Comparison of ENCODE assay signal across 13 mouse cellular contexts in genomic region chr5:74979586-74979985, GRCm38 (mm10).
DNase-seq lines count a peak whose midpoint lies in the region; ATAC-seq and TF ChIP-seq lines count a peak whose summit lies in the region.
"Had no signal": no experiment of that assay in that cellular context is flagged by ENCODE, and none has a peak within 500 bp of the region (broad histone marks: within the 10 kb centered on the region; RNA-seq: fewer than 3 reads in every experiment).

No protein-coding gene starts in this region.

- no peaks in the 10 kb centered on the region for H3K9me3 ChIP-seq in forebrain, embryonic 13.5 days (replicated peaks)
- H3K9me3 ChIP-seq in forebrain, embryonic 16.5 days (ENCODE audit: control insufficient read depth, low read length): no peaks in the 10 kb centered on the region
- no peaks in the 10 kb centered on the region for H3K9me3 ChIP-seq in kidney, postnatal 0 days (replicated peaks; ENCODE audit: low read length)
- no peaks in the 10 kb centered on the region for H3K9me3 ChIP-seq in kidney, embryonic 14.5 days (ENCODE audit: control insufficient read depth, low read length)
- H3K9me3 ChIP-seq in midbrain, embryonic 13.5 days: no peaks in the 10 kb centered on the region
- no peaks in the 10 kb centered on the region for H3K9me3 ChIP-seq in midbrain, postnatal 0 days (ENCODE audit: low read length)
- no peaks in the 10 kb centered on the region for H3K9me3 ChIP-seq in midbrain, embryonic 16.5 days (replicated peaks; ENCODE audit: control insufficient read depth, low read length, poor library complexity, severe bottlenecking)
- H3K9me3 ChIP-seq: G1E had no signal

- 26% methylated on average over 7 of the region's 7 CpGs for WGBS in forebrain, embryonic 13.5 days
- WGBS in forebrain, embryonic 16.5 days: 28% methylated on average over 7 of the region's 7 CpGs
- WGBS in kidney, postnatal 0 days: 25% methylated on average over 7 of the region's 7 CpGs
- 38% methylated on average over 7 of the region's 7 CpGs for WGBS in kidney, embryonic 14.5 days
- 13% methylated on average over 7 of the region's 7 CpGs for WGBS in midbrain, embryonic 13.5 days
- 18% methylated on average over 7 of the region's 7 CpGs for WGBS in midbrain, postnatal 0 days
- WGBS in midbrain, embryonic 16.5 days: 14% methylated on average over 7 of the region's 7 CpGs

- H3K27ac ChIP-seq in forebrain, embryonic 13.5 days: peak overlapping the region; percentile 48; the same call in 1 of the 2 replicates
- H3K27ac ChIP-seq in forebrain, embryonic 16.5 days (ENCODE audit: low read length): no peak overlapping the region
- no peak overlapping the region for H3K27ac ChIP-seq in kidney, postnatal 0 days
- H3K27ac ChIP-seq in kidney, embryonic 14.5 days (ENCODE audit: low read depth, low read length): no peak overlapping the region
- H3K27ac ChIP-seq in midbrain, embryonic 13.5 days: no peak overlapping the region
- no peak overlapping the region for H3K27ac ChIP-seq in midbrain, postnatal 0 days (ENCODE audit: low read depth, low read length)
- no peak overlapping the region for H3K27ac ChIP-seq in midbrain, embryonic 16.5 days (ENCODE audit: low read length)
- H3K27ac ChIP-seq: liver, embryonic 14.5 days had no signal

- H3K4me3 ChIP-seq in forebrain, embryonic 13.5 days: no peak overlapping the region
- no peak overlapping the region for H3K4me3 ChIP-seq in forebrain, embryonic 16.5 days (replicated peaks; ENCODE audit: low read length)
- no peak overlapping the region for H3K4me3 ChIP-seq in kidney, postnatal 0 days (replicated peaks; ENCODE audit: low read depth, low read length)
- no peak overlapping the region for H3K4me3 ChIP-seq in kidney, embryonic 14.5 days (ENCODE audit: low read length)
- no peak overlapping the region for H3K4me3 ChIP-seq in midbrain, embryonic 13.5 days (replicated peaks)
- no peak overlapping the region for H3K4me3 ChIP-seq in midbrain, postnatal 0 days (ENCODE audit: low read depth, low read length)
- H3K4me3 ChIP-seq in midbrain, embryonic 16.5 days (ENCODE audit: low read depth, low read length): no peak overlapping the region

- TF ChIP-seq CTCF in kidney, postnatal 0 days (IDR thresholded peaks at IDR 0.05; ENCODE audit: low read depth): no peak
- TF ChIP-seq CTCF in midbrain, postnatal 0 days (IDR thresholded peaks at IDR 0.05): no peak

- H3K27me3 ChIP-seq in forebrain, embryonic 13.5 days: peaks cover 92% of the 10 kb centered on the region
- H3K27me3 ChIP-seq in forebrain, embryonic 16.5 days (replicated peaks; ENCODE audit: control insufficient read depth, insufficient read depth, low read length): peaks cover 25% of the 10 kb centered on the region
- no peaks in the 10 kb centered on the region for H3K27me3 ChIP-seq in kidney, postnatal 0 days (ENCODE audit: insufficient read depth, low read length)
- H3K27me3 ChIP-seq in kidney, embryonic 14.5 days (ENCODE audit: control insufficient read depth, insufficient read depth, low read length): no peaks in the 10 kb centered on the region
- H3K27me3 ChIP-seq in midbrain, embryonic 13.5 days: peaks cover 96% of the 10 kb centered on the region
- H3K27me3 ChIP-seq in midbrain, postnatal 0 days (ENCODE audit: insufficient read depth, low read length): peaks cover 31% of the 10 kb centered on the region
- peaks cover 65% of the 10 kb centered on the region for H3K27me3 ChIP-seq in midbrain, embryonic 16.5 days (ENCODE audit: control insufficient read depth, insufficient read depth, low read depth, low read length)

- H3K4me2 ChIP-seq in forebrain, embryonic 13.5 days: 0 out of 2 replicates have a peak overlapping the region, but pooled peaks have one; percentile 16
- no peak overlapping the region for H3K4me2 ChIP-seq in forebrain, embryonic 16.5 days (ENCODE audit: low read length)
- no peak overlapping the region for H3K4me2 ChIP-seq in kidney, postnatal 0 days (ENCODE audit: low read length)
- no peak overlapping the region for H3K4me2 ChIP-seq in kidney, embryonic 14.5 days (replicated peaks; ENCODE audit: low read depth, low read length)
- H3K4me2 ChIP-seq in midbrain, embryonic 13.5 days (replicated peaks): peak overlapping the region; percentile 31
- no peak overlapping the region for H3K4me2 ChIP-seq in midbrain, postnatal 0 days (ENCODE audit: low read depth, low read length, poor library complexity, severe bottlenecking)
- H3K4me2 ChIP-seq in midbrain, embryonic 16.5 days (ENCODE audit: low read length): 0 out of 2 replicates have a peak overlapping the region, but pooled peaks have one; percentile 3

- no peak for ATAC-seq in forebrain, embryonic 13.5 days
- no peak for ATAC-seq in forebrain, embryonic 16.5 days
- ATAC-seq in kidney, postnatal 0 days (replicated peaks; ENCODE audit: low FRiP score, low read depth): no peak
- no peak for ATAC-seq in kidney, embryonic 14.5 days (ENCODE audit: low FRiP score, low TSS enrichment)
- ATAC-seq in midbrain, embryonic 13.5 days: no peak
- no peak for ATAC-seq in midbrain, postnatal 0 days (ENCODE audit: low FRiP score)
- no peak for ATAC-seq in midbrain, embryonic 16.5 days
- ATAC-seq: activated CD4-positive, CD25-positive, alpha-beta regulatory T cell, adult 4 months had no signal

- H3K36me3 ChIP-seq in forebrain, embryonic 13.5 days (ENCODE audit: poor library complexity, severe bottlenecking): no peaks in the 10 kb centered on the region
- H3K36me3 ChIP-seq in forebrain, embryonic 16.5 days (ENCODE audit: control insufficient read depth, insufficient read depth): no peaks in the 10 kb centered on the region
- H3K36me3 ChIP-seq in kidney, postnatal 0 days (ENCODE audit: insufficient read depth, low read length): no peaks in the 10 kb centered on the region
- H3K36me3 ChIP-seq in kidney, embryonic 14.5 days (ENCODE audit: control insufficient read depth, insufficient read depth, low read length): no peaks in the 10 kb centered on the region
- no peaks in the 10 kb centered on the region for H3K36me3 ChIP-seq in midbrain, embryonic 13.5 days
- H3K36me3 ChIP-seq in midbrain, postnatal 0 days (ENCODE audit: insufficient read depth, low read length): no peaks in the 10 kb centered on the region
- no peaks in the 10 kb centered on the region for H3K36me3 ChIP-seq in midbrain, embryonic 16.5 days (ENCODE audit: control insufficient read depth, insufficient read depth, low read length)
- H3K36me3 ChIP-seq: G1E had no signal

- DNase-seq in kidney, postnatal 0 days (ENCODE audit: low spot score): peak; percentile 63
- no peak for DNase-seq in midbrain, postnatal 0 days (ENCODE audit: low spot score)
- no peak for DNase-seq in right cerebral cortex, postnatal 4 days
- DNase-seq: cerebellum, adult 9-10 months; layer of hippocampus, postnatal 36 days had no signal

- peaks cover 42% of the 10 kb centered on the region for H3K4me1 ChIP-seq in forebrain, embryonic 13.5 days
- peaks cover 20% of the 10 kb centered on the region for H3K4me1 ChIP-seq in forebrain, embryonic 16.5 days (replicated peaks; ENCODE audit: control insufficient read depth, insufficient read depth, low read length)
- H3K4me1 ChIP-seq in kidney, postnatal 0 days (replicated peaks; ENCODE audit: insufficient read depth, low read length): peaks cover 5% of the 10 kb centered on the region
- H3K4me1 ChIP-seq in kidney, embryonic 14.5 days (ENCODE audit: control insufficient read depth, insufficient read depth, low read length): peaks cover 17% of the 10 kb centered on the region; the same call in 1 of the 2 replicates
- peaks cover 34% of the 10 kb centered on the region for H3K4me1 ChIP-seq in midbrain, embryonic 13.5 days (replicated peaks)
- no peaks in the 10 kb centered on the region for H3K4me1 ChIP-seq in midbrain, postnatal 0 days (ENCODE audit: insufficient read depth, low read length)
- H3K4me1 ChIP-seq in midbrain, embryonic 16.5 days (ENCODE audit: control insufficient read depth, insufficient read depth, low read length): peaks cover 11% of the 10 kb centered on the region; the same call in 1 of the 2 replicates

- H3K9ac ChIP-seq in forebrain, embryonic 13.5 days: no peak overlapping the region
- no peak overlapping the region for H3K9ac ChIP-seq in forebrain, embryonic 16.5 days (replicated peaks; ENCODE audit: low read depth, low read length)
- no peak overlapping the region for H3K9ac ChIP-seq in kidney, postnatal 0 days (ENCODE audit: low read depth, low read length)
- no peak overlapping the region for H3K9ac ChIP-seq in kidney, embryonic 14.5 days (ENCODE audit: low read depth, low read length)
- H3K9ac ChIP-seq in midbrain, embryonic 13.5 days (replicated peaks): no peak overlapping the region
- no peak overlapping the region for H3K9ac ChIP-seq in midbrain, postnatal 0 days (replicated peaks; ENCODE audit: low read length, poor library complexity, severe bottlenecking)
- H3K9ac ChIP-seq in midbrain, embryonic 16.5 days (ENCODE audit: low read depth, low read length): no peak overlapping the region
- H3K9ac ChIP-seq: liver, embryonic 14.5 days had no signal

Comparison
In these comparisons a context has a peak if more than half of its experiments do, and no peak if none do; other contexts are left out.
1. H3K4me2 ChIP-seq: peak in forebrain, embryonic 13.5 days (single experiment), midbrain, embryonic 13.5 days (single experiment) and midbrain, embryonic 16.5 days (single experiment); none in forebrain, embryonic 16.5 days (single experiment), kidney, postnatal 0 days (single experiment), kidney, embryonic 14.5 days (single experiment) and midbrain, postnatal 0 days (single experiment).